Mouse (Mus musculus) liver, postnatal 0 days (tissue): Measurements from ENCODE around the gene Gdf9.

ENCODE experiments used
- CTCF ChIP-seq: sonication (generic); IDR thresholded peaks from 2 replicates; pipeline ENCODE4 v1.5.1; 2016; ENCODE audit warnings: antibody characterized with exemption, low read depth
- EP300 ChIP-seq: IDR thresholded peaks from 2 replicates; pipeline ENCODE4 v1.6.1; 2016; ENCODE audit warnings: antibody characterized with exemption, low read depth, mild to moderate bottlenecking

DNA sequence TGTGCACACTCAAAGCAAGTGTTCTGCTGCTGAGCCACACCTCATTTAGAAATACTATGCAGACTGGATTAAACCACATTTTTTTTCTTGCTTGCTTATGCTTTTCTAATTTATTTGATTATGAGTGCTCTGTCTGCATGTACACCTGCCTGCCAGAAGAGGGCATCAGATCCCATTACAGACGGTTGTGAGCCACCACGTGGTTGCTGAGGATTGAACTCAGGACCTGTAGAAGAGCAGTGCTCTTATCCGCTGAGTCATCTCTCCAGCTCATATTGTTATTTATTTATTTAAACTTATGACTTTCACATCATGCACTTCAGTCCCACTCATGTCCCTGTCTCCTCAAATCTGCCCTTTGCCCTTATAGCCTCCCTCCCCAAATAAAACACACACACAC, 54.9 kb downstream of the Gdf9 start:
- TF ChIP-seq CTCF (peak; percentile 77), EP300 (no peak)
